Mouse (Mus musculus) bone marrow, adult 2 months (tissue): ENCODE results near the gene Pde4d. TPM values are rescaled to one million over a fixed set of nuclear protein-coding genes. Genes with fewer than 3 reads are reported as not detected.

Experiments
- H3K27ac ChIP-seq: fragments of 200-500 bp; 2 replicates; pipeline ENCODE4 v1.5.1; 2012; ENCODE audit warnings: low read depth, mild to moderate bottlenecking, control low read depth, inconsistent platforms, low read length; ENCODE audit not compliant: control insufficient read depth, poor library complexity, insufficient read depth
- H3K4me1 ChIP-seq: fragments of 200-500 bp; 2 replicates; pipeline ENCODE4 v1.6.1; 2011; ENCODE audit warnings: low read length; ENCODE audit not compliant: control insufficient read depth, insufficient read depth
- H3K4me3 ChIP-seq: fragments of 200-500 bp; replicated peaks from 2 replicates; pipeline ENCODE3; 2011; ENCODE audit warnings: mild to moderate bottlenecking, low read depth, low read length, control low read depth; ENCODE audit not compliant: control insufficient read depth
- CTCF ChIP-seq: fragments of 200-500 bp; IDR thresholded peaks from 2 replicates; pipeline ENCODE4 v1.5.1; 2011; ENCODE audit warnings: low read length, control low read depth; ENCODE audit not compliant: control insufficient read depth, insufficient read depth
- POLR2A ChIP-seq: fragments of 200-500 bp; IDR thresholded peaks from 2 replicates; pipeline ENCODE4 v1.6.1; 2011; ENCODE audit warnings: low read depth, mild to moderate bottlenecking, control low read depth, low read length, borderline replicate concordance; ENCODE audit not compliant: control insufficient read depth
- WGBS: fragments of 180-500 bp; shearing (Covaris S2); methylation state at CpG from one replicate; pipeline ENCODE4 v1.1.7; 2018; 5-methylcytosine and 5-hydroxymethylcytosine counted together
- polyA plus RNA-seq: library from polyadenylated mRNA; stranded (reverse); fragments of >200 nt; gene quantifications from 2 replicates; pipeline ENCODE4 v1.2.4, GENCODE M21; 2011; ENCODE audit warnings: low replicate concordance; ENCODE audit not compliant: missing spikeins, insufficient read depth, insufficient read length

The Pde4d gene
- polyA plus RNA-seq, 1 experiment, result 17.6 TPM

DNA sequence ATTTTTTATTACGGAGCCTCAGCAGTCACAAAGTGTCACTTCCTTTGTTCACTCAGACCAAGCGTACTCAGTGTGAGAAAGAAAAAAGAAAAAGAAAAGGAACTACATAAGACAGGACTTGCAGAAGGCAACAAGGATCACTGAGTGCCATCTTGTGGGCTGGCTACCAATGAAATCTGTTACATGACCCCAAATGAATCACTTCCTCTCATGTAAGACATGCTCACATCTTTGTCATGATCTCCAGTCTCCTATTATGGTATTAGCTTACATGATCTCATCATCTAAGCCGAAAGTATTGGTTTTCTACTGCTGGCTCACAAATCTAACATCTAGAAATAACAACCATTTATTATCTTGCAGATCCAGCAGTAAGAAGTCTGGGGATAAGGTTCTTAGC lies 709.0 kb downstream of the Pde4d start:
- Histone ChIP-seq H3K4me1 (no peaks in the 10 kb centered on the region), H3K4me3 (no peak overlapping the region), H3K27ac (no peak overlapping the region)
- whole genome bisulfite sequencing, result 66% methylated on average over 3 of the region's 3 CpGs
- TF ChIP-seq POLR2A (no peak), CTCF (no peak)

DNA sequence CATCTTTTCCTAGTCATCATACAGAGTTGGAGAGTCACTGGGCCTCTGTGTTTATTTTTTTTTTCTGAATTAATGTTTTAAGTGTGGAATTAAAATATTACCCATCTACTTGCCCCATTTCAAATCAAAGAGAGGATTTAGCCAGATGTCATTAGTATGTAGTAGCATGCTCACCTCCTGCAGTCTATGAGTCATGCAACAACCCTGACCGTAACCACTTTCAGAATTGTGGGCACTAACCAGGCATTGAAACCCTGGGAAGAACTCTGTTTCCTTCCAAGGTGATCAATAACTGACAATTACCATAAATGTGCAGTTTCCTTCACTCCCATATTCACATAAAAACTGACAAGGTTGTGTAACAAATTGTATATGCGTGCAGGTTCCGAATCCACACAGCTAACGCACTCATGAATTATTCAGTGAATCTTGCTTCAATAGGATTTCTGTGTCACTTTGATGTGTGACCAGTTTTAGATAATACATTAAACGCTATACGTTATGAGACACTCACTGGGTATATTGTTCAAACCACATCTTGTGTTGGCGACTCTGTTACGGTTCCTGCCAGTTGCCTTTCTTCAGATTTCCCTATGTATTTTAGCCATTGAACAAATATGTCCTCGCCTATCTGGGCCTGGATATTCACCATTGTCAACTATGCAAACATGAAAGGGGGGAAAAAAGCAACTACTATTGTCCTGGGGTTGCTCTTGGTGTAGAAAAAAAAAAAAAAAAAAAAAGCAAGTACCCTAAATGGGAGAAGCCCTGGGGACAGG lies 719.0 kb downstream of the Pde4d start:
- WGBS, result 88% methylated on average over 9 of the region's 9 CpGs
- H3K27ac ChIP-seq, result no peak overlapping the region
- no peaks in the 10 kb centered on the region for H3K4me1 ChIP-seq
- no peak overlapping the region for H3K4me3 ChIP-seq
- TF ChIP-seq POLR2A (no peak), CTCF (no peak)

DNA sequence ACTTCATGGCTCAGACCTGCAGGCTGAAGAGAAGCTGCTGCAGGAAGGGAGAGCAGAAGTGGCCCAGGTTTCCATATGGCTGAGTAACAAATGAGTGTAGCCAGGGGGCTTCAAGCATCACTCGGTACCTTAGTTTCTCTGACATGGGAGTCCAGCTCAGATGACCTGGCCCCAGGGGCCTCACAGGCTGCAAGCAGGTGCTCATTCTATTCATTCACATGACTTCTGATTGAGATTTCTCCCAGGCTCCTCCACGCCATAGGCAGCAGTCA lies 719.5 kb downstream of the Pde4d start:
- 84% methylated on average over 2 of the region's 2 CpGs for WGBS
- H3K27ac ChIP-seq, result no peak overlapping the region
- no peaks in the 10 kb centered on the region for H3K4me1 ChIP-seq
- TF ChIP-seq CTCF, result no peak
- TF ChIP-seq POLR2A, result no peak
- no peak overlapping the region for H3K4me3 ChIP-seq

DNA sequence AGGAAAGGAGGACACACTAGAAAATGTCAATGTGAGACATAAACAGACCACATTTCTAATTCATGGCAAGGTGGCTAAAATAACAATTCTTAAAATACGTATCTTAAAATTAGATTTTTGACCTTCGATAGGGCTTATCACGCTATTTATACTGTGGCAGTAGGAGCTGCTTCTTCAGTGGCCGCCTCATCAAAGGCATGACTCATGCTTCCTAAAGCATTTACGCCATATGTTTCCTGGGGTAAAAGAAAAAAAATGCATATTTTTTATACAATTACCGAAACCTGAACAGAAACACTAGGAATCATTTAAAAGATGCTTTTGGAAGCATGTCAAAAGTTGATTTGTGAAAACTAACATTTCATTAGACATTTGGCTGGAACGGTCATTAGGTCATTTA lies 721.9 kb downstream of the Pde4d start:
- H3K4me1 ChIP-seq, result no peaks in the 10 kb centered on the region
- TF ChIP-seq CTCF, result no peak
- no peak for TF ChIP-seq POLR2A
- no peak overlapping the region for H3K4me3 ChIP-seq
- WGBS, result 16% methylated on average over 7 of the region's 7 CpGs
- H3K27ac ChIP-seq, result no peak overlapping the region

DNA sequence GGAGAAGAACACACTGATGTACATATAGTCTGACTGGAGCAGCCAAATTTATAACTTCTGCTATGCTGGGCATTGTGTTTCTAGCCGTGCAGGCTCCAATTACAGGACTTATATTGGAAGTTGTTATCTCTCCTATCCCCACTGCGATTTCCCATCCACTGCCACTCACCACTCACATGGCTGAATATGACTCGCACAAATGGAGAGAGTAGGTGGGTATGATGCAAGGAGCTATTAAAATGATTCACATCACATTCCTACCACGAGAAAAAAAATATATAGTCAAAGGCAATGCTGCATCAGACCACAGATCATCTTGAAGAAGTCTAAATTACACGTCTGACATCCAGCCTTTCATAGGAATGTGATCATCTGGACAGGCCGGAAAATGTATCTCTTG lies 725.5 kb downstream of the Pde4d start:
- Histone ChIP-seq H3K4me3 (no peak overlapping the region), H3K4me1 (no peaks in the 10 kb centered on the region), H3K27ac (no peak overlapping the region)
- TF ChIP-seq CTCF (no peak), POLR2A (no peak)
- WGBS, result 75% methylated on average over 6 of the region's 6 CpGs

DNA sequence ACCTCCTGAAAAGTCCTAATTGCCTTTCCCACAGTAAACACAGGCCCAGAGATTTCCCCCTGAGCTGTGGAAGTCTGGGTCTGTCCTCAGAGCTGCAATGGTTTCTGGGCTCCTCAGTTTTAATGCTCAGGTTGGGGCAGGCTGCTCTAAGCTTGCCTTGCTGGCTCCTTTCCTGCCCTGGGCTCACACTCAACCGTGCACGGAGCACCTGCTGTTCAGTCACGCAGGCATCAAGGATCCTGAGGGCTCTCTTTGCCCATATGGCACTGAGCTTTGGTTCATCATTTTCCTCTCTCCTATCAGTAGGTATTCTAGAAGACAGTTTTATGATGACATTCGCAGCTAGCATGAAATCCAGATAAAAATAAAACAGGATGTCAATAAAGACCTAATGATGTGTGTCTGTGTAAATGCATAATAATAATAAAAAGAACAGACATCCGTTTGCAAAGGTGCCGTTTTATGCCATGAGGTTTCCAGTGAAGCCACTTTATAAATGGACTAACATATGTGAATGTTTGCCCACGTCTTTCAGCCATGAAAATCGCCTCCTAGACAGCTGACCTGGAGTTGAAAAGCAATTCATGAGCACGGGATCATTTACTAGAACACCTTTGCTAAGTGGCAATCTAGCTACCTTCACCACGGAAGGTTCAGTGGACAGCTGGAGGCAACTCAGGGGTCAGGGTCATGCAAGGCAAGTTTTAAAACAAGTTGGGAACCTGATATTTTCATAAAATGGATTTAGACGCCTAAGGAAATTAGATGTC lies 726.3 kb downstream of the Pde4d start:
- no peak overlapping the region for H3K27ac ChIP-seq
- WGBS, result 79% methylated on average over 11 of the region's 11 CpGs
- no peaks in the 10 kb centered on the region for H3K4me1 ChIP-seq
- TF ChIP-seq POLR2A (no peak), CTCF (no peak)
- no peak overlapping the region for H3K4me3 ChIP-seq

DNA sequence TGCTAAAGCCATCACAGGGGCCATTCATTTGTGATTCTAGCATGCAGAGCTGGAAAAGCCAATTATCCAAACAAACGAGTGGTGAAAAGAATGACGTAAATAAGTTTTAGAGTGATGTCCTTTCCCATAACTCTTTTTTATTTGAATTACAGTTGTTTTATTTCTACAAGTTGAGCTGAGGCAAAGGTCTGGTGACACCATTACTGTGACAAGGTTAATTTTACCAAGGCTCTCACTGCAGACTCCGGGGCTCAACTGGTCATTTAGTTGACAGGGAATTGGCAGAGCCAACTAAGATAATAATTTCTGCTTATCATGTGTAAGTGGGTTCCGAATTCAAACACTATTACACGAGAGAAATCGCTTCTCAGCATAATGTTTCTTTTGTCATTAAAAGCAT lies 731.6 kb downstream of the Pde4d start:
- WGBS, result 84% methylated on average over 6 of the region's 6 CpGs
- Histone ChIP-seq H3K4me1 (no peaks in the 10 kb centered on the region), H3K27ac (no peak overlapping the region), H3K4me3 (no peak overlapping the region)
- TF ChIP-seq POLR2A, result no peak
- TF ChIP-seq CTCF, result no peak

DNA sequence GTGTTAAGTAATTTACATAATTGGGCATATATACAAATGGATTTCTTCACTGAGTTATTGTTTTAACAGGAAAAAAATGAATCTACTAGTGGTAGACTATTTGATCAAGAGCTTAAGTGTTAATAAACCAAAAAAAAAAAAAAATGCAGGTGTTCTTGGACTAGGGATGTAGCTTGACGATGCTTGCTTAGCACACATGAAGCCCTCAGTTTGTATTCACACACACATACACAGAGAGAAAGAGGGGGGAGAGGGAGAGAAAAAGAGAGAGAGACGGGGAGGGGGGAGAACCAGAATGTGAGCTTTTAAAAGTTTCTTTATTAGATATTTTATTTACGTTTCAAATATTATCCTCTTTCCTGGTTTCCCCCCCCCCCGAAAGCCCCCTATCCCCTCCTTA lies 740.9 kb downstream of the Pde4d start:
- Histone ChIP-seq H3K27ac (no peak overlapping the region), H3K4me1 (no peaks in the 10 kb centered on the region), H3K4me3 (no peak overlapping the region)
- 48% methylated on average over 4 of the region's 4 CpGs for WGBS
- no peak for TF ChIP-seq CTCF
- no peak for TF ChIP-seq POLR2A

DNA sequence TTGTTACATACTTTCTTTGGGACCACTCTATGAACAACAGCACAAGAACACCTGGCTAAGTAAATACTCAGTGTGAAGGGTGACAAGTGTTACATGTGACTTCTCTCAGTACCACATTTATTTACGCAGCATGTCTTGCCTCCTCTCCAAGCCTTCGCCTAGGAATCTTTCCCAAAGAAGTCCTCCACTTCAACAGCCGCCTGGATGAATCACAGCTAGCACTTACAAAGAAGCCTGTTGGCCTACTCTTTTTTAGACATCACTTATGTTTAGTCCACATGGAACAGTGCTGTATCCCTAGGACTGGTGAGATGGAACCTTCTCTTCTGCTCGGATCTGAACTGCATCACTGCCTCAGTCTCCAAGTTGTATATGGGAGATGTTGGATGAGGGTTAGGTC lies 741.4 kb downstream of the Pde4d start:
- TF ChIP-seq CTCF, result no peak
- no peak for TF ChIP-seq POLR2A
- Histone ChIP-seq H3K27ac (no peak overlapping the region), H3K4me3 (no peak overlapping the region), H3K4me1 (no peaks in the 10 kb centered on the region)
- 84% methylated on average over 4 of the region's 4 CpGs for WGBS
